Mouse (Mus musculus) heart, adult 2 months (tissue): ENCODE measurements around the gene Stambpl1.

Source experiments
- CTCF ChIP-seq: fragments of 200-600 bp; IDR thresholded peaks from 2 replicates; pipeline ENCODE4 v1.8.1; 2022; ENCODE audit warnings: antibody characterized with exemption, mild to moderate bottlenecking, moderate library complexity
- EP300 ChIP-seq: fragments of 200-500 bp; IDR thresholded peaks from 2 replicates; pipeline ENCODE4 v1.6.1; 2011; ENCODE audit warnings: low read depth, low read length, control low read depth; ENCODE audit not compliant: insufficient read depth

DNA sequence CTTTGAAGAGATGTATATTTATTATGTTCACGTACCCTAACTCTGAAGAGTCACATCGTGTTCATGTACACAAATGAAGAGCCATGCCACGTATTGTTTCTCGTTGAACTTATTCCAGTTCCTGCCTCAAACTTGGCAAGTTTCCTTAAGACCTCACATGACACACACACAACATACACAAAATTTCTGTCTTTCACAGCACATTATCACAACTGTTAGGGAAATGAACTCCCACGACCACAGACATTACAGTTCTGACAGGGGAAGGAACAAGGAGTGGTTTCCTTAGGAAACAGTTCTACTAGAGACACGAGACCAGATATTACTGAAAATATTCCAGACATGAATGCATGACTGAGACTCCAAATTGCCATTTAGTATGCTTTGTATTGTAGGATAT is 91.6 kb downstream of the Stambpl1 start:
- TF ChIP-seq EP300 (no peak), CTCF (no peak)
